Mouse (Mus musculus) brain, embryonic 14.5 days (tissue): ENCODE data around the gene Ttc24. TPM values are rescaled to one million over a fixed set of nuclear protein-coding genes. Genes with fewer than 3 reads are reported as not detected.

ENCODE experiments used
- DNase-seq: peaks from one replicate; pipeline ENCODE4 v3.0.0-alpha.2; 2011; ENCODE audit warnings: low read depth
- CTCF ChIP-seq: fragments of 200-500 bp; IDR thresholded peaks from 2 replicates; pipeline ENCODE4 v1.5.1; 2012; ENCODE audit warnings: inconsistent platforms, mild to moderate bottlenecking, moderate library complexity, borderline replicate concordance; ENCODE audit not compliant: insufficient read depth, insufficient read length; ENCODE audit errors: extremely low read depth
- POLR2A ChIP-seq: fragments of 200-500 bp; IDR thresholded peaks from 2 replicates; pipeline ENCODE4 v1.6.1; 2012; ENCODE audit warnings: mild to moderate bottlenecking, inconsistent platforms, borderline replicate concordance; ENCODE audit not compliant: poor library complexity, insufficient read depth, insufficient read length, severe bottlenecking; ENCODE audit errors: extremely low read depth
- polyA plus RNA-seq: library from polyadenylated mRNA; depleted of rRNA; stranded (reverse); fragments of >200 nt; gene quantifications from 2 replicates; pipeline ENCODE4 v1.2.3, GENCODE M21; 2012; rRNA removed

Gene Ttc24
- polyA plus RNA-seq, 1 experiment, result not detected

DNA sequence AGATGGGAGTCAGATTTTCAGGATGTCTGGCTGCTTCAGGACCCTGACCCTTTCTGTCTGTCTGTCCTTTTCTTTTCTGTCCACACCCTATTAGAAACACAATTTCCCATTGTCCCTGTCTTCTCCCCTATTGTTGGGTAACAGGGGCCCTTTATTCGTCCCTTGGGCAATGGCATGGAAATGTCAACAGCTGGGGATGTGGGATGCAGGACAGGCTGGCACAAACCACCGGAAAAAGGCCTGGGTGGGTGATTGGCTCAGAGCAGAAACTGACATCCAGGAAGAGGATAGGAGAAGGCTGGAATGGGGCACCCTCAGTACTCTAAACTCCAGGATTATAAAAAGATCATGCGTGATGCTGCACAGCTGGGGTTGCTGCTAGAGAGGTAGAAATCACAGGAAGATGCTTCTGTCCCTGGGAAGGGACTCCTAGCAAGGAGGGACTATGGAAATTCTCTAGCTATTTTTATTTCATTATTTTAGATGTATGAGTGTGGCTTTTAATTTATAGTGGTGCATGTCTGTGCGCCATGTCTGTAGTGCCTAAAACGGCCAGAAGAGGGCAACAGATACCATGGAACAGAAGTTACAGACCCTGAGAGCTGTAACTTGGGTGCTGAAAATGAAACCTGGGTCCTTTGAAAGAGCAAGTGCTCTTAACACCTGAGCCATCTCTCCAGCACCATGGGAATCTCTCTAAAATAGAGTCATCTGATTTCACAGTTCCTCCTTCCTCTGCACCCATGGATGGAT lies 50.5 kb downstream of the Ttc24 start, which contains the start of gene Hapln2:
Hapln2 (minus strand) TSS at position 150 of the 753 bp plus-strand sequence.
- TF ChIP-seq CTCF (peak; percentile 38; the same call in 1 of the 2 replicates), POLR2A (no peak)
- DNase-seq, result no peak

DNA sequence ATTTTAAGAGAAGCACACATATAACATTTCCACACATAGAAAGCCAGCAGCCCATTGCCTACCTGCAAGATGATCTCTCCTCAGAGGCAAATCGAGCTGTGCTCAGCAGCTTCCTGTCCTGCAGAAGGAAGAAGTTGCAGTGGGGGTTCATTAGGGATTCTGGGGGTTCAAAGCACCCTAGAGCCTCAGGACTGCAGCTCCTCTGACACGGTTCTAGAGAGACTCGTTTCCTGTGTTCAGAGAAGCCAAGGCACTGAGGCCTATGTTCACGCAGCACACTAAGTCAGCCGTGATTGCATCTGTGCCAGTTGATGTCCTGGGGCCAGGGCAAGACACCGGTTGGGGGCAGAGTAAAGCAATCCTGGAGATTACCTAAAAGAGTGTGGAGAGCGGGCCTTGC lies 51.3 kb downstream of the Ttc24 start:
- no peak for DNase-seq
- TF ChIP-seq POLR2A, result no peak
- no peak for TF ChIP-seq CTCF

DNA sequence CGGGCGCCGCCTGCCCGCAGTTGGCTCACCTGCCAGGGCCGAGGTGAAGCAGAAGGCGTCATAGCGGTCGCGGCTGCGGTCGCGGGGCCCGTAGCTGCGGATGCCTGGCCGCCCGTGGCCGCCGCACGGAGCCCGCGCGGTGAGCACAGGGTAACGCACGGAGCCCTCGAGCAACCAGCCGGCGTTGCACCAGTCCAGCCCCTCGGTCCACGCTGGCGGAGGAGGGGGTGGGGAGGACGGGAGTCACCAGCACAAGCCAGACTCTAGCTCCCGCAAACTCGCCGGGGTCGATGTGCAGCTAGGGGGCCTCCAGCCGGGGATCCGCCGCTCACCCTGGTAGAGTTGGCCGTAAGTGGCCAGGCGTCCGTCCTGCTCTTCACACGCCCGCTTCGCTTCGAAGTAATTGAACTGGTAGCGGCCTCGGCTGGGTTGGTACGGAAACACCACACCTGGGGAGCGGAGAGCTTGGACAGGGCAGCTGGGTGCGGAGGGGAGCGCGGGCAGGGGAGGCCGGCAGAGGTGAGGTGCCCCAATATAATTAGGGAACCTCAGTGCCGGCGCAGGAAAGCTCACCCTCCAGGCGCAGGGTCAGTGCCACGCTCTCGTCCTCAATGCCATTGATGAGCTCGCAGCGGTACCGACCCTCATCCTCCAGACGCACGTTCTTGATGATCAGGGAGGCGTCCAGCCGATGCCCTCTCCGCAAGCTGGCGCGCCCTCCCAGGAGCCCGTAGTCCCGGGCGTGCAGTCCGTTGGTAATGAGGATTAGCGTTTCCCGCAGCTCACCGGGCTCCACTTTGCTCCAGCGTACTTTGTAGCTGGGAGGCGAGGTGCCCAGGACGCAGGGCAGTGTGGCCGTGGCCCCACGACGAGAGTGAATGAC lies 54.7 kb downstream of the Ttc24 start:
- DNase-seq, result peak; percentile 30
- TF ChIP-seq POLR2A (no peak), CTCF (peak; percentile 15; the same call in 1 of the 2 replicates)

- no peak for TF ChIP-seq POLR2A
- TF ChIP-seq CTCF, result no peak
- DNase-seq, result peak; percentile 84
Measured at GRCm38 (mm10) chr3:88022322-88023191, 55.5 kb downstream of the Ttc24 start.

Other genes starting within 250 kb of the Ttc24 start
- 0.04 TPM in 1 of 2 replicates, not detected in the other for gene Sh2d2a, start 231.5 kb downstream of the Ttc24 start, polyA plus RNA-seq
- 51.3 and 63.9 TPM in 2 replicates for gene Prcc, start 192.7 kb downstream of the Ttc24 start, polyA plus RNA-seq
- 164 and 172 TPM in 2 replicates for gene Hdgf, start 172.0 kb downstream of the Ttc24 start, polyA plus RNA-seq
- gene Mrpl24, start 158.8 kb downstream of the Ttc24 start, polyA plus RNA-seq, result 76.1 and 81.0 TPM in 2 replicates
- 29.2 and 29.4 TPM in 2 replicates for gene Isg20l2, start 148.0 kb downstream of the Ttc24 start, polyA plus RNA-seq
- gene Rrnad1, start 147.6 kb downstream of the Ttc24 start, polyA plus RNA-seq, result 41.0 and 55.9 TPM in 2 replicates
- 20.0 and 33.4 TPM in 2 replicates for gene Crabp2, start 129.6 kb downstream of the Ttc24 start, polyA plus RNA-seq
- gene Nes, start 107.2 kb downstream of the Ttc24 start, polyA plus RNA-seq, result 29.1 and 44.3 TPM in 2 replicates
- gene Bcan, start 78.1 kb downstream of the Ttc24 start, polyA plus RNA-seq, result 56.8 and 62.0 TPM in 2 replicates
- gene Hapln2, start 50.7 kb downstream of the Ttc24 start, polyA plus RNA-seq, result 0.68 and 1.6 TPM in 2 replicates
- 8.3 and 15.6 TPM in 2 replicates for gene Gpatch4, start 35.2 kb downstream of the Ttc24 start, polyA plus RNA-seq
- gene Naxe, start 19.8 kb downstream of the Ttc24 start, polyA plus RNA-seq, result 87.8 and 101 TPM in 2 replicates
- 10.1 and 17.2 TPM in 2 replicates for gene Iqgap3, start 3.7 kb upstream of the Ttc24 start, polyA plus RNA-seq
- 46.2 and 54.8 TPM in 2 replicates for gene Mef2d, start 64.1 kb upstream of the Ttc24 start, polyA plus RNA-seq
- gene Rhbg, start 176.4 kb upstream of the Ttc24 start, polyA plus RNA-seq, result 0.45 and 0.73 TPM in 2 replicates
- 0.11 TPM in 1 of 2 replicates, not detected in the other for gene Gm38392, start 208.9 kb upstream of the Ttc24 start, polyA plus RNA-seq
- 3.0 and 3.6 TPM in 2 replicates for gene Tsacc, start 218.7 kb upstream of the Ttc24 start, polyA plus RNA-seq
- gene Cct3, start 218.8 kb upstream of the Ttc24 start, polyA plus RNA-seq, result 337 and 373 TPM in 2 replicates
- gene Glmp, start 246.7 kb upstream of the Ttc24 start, polyA plus RNA-seq, result 65.4 and 74.5 TPM in 2 replicates